Mouse (Mus musculus) c-Kit-positive CD71-negative TER-119-negative erythroid progenitor cells, embryonic 14.5 days (primary cell): ENCODE data around the gene Nfil3.

Experiments
- DNase-seq: peaks from one replicate; pipeline ENCODE4 v3.0.0-alpha.2; 2013; ENCODE audit warnings: low read depth

Gene Nfil3

GRCm38 (mm10) chr13:52942876-52943388, 37.9 kb downstream of the Nfil3 start:
- no peak for DNase-seq

- DNase-seq = no peak
These were observed 39.9 kb downstream of the Nfil3 start for GRCm38 (mm10) chr13:52940956-52941355.

GRCm38 (mm10) chr13:52930582-52930981, 50.3 kb downstream of the Nfil3 start:
- no peak for DNase-seq

DNA sequence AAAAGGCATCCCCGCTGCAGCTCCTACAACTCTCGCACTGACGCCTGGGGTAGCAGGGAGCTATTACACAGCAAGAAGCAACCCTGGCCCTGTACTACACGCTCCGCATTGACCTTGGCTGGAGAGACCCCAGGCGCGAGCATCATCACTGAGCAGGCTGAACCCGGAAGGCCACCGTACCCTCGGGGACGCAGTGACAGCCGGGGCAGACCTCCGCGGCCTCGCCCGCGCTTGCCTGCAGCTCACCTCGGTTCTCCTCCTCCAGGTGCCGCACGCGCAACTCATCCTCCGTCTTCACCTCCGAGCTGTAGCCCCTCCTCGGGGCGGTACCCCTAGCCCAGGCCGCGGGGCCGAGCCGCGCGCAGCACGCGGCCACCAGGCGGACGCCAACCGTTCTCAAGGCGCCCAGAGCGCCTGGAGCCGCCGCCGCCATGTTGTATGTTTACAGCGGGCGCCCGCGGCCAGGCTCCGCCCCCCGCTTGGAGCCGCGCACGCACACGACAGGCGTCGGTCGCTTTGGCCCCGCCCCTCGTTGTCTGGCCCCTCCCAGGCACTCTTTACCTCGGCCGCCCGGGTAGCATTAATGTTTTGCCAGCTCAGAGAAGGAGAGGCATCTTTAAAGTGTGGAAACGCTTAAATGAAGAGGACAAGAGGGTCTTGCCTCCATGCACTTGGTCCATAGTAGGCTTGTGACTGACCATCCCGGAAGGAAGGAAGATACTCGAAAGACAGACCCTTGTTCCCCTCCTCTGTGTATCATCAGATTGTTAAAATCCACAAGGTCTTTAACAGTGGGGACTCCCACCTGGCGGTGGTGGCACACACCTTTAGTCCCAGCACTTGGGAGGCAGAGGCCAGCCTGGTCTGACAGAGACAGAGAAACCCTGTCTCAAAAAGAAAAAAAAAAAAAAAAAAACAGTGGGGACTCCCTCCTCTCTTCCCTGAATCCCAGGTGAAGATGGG, 51.4 kb downstream of the Nfil3 start, which contains the start of gene Auh:
Gene Auh (minus strand): TSS at position 473 of the 963 bp plus-strand sequence.
- peak; percentile 84 for DNase-seq

DNA sequence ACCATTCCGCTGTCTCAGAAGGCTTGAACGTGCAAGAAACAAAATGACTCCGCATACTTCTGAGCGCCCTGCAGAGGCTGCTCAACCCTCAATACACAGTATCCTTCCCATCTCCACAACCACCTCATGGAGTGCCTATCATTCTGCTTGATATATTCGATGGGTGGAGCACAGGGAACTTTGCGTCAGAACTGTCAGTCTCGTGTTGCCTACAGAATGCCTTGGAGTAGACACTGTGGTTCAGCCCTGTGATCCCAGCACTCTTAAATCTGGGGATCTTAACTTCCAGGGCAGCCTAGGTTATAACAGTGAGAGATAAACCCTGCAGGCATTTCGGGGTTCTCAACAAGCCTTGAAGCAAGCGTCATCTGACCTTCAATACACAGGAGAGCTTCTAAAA, 52.5 kb downstream of the Nfil3 start:
- no peak for DNase-seq

DNA sequence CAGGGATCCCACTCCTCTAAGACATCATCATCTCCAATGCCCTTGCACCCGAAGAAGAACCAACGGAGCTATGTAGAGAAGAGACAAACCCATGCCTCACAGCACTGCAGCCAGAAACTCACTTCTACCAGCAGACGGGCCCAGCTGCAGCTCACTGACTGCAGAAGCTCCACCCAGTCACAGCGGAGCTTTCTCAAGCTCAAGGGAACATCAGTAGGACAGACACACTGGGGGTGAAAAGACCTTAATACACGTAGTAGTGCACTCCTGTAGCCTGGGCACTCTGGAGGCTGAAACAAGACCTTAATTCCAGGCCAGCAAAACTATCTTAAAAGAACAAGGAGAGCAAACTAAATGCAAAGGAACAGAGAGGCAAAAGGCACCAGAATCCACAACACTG, 56.4 kb downstream of the Nfil3 start:
- no peak for DNase-seq

- DNase-seq = no peak
These were observed 58.9 kb downstream of the Nfil3 start for GRCm38 (mm10) chr13:52921966-52922365.

GRCm38 (mm10) chr13:52921065-52921825, 59.6 kb downstream of the Nfil3 start:
- DNase-seq = no peak

- DNase-seq = no peak
These were observed 61.0 kb downstream of the Nfil3 start for GRCm38 (mm10) chr13:52919790-52920352.

DNA sequence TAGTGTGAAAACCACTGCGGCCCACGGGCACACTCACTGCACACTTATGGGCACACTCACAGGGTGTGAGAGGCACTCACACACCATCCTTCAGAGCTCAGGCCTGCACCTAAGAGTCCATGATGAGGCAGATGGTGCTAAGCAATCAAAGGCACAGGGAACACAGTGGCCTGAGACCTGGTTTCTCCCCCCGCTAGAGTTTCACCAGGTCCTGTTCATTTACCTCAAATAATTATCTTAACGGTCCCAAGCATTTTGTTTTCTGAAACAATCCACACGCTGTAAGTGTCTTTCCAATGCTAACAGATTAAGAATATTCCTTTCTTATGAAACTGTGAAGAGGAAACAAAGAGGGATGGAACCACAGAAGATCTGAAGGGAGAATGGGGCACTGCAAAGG, 62.5 kb downstream of the Nfil3 start:
- DNase-seq = no peak
